In the genomic region with DNA sequence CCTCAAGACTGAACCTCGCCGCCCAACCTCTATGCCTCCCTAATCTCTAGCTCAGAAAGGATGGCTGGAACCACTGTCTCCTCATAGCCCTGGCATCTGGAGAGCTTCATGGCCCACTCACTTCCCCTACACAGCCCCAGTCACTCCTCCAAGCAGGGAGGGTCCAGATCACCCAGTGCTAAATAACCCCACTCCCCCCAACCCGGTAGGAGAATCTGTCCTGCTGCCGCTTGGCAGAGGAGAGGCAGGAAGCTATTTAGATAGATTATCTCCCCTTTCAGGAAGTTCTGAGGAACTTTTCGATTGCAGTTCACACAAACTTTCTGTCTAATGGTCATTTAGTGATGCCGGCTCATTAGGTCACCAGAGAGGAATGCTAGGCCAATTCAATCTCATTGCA, we compare ENCODE assay signal across 14 mouse cellular contexts.
A peak's percentile ranks its signal among the peaks of the same experiment; 100 is the strongest.
DNase-seq lines count a peak whose midpoint lies in the region; ATAC-seq and TF ChIP-seq lines count a peak whose summit lies in the region.
"Had no signal": no experiment of that assay in that cellular context is flagged by ENCODE, and none has a peak within 500 bp of the region (broad histone marks: within the 10 kb centered on the region; RNA-seq: fewer than 3 reads in every experiment).

No protein-coding gene starts in this region.

- TF ChIP-seq CTCF in intestine, postnatal 0 days (IDR thresholded peaks at IDR 0.05; ENCODE audit: low read depth), result no peak

- no peaks in the 10 kb centered on the region for H3K36me3 ChIP-seq in intestine, embryonic 16.5 days (ENCODE audit: control insufficient read depth, insufficient read depth, low read length)
- H3K36me3 ChIP-seq in intestine, postnatal 0 days (ENCODE audit: control insufficient read depth, insufficient read depth), result no peaks in the 10 kb centered on the region
- H3K36me3 ChIP-seq in midbrain, embryonic 11.5 days (ENCODE audit: control insufficient read depth, insufficient read depth, low read length), result no peaks in the 10 kb centered on the region
- H3K36me3 ChIP-seq in midbrain, embryonic 16.5 days (ENCODE audit: control insufficient read depth, insufficient read depth, low read length), result no peaks in the 10 kb centered on the region
- H3K36me3 ChIP-seq in heart, embryonic 13.5 days, result no peaks in the 10 kb centered on the region

- H3K9ac ChIP-seq in intestine, embryonic 16.5 days (ENCODE audit: low read depth, low read length), result no peak overlapping the region
- no peak overlapping the region for H3K9ac ChIP-seq in intestine, postnatal 0 days (ENCODE audit: low read depth, low read length)
- H3K9ac ChIP-seq in midbrain, embryonic 11.5 days (ENCODE audit: low read length), result no peak overlapping the region
- no peak overlapping the region for H3K9ac ChIP-seq in midbrain, embryonic 16.5 days (ENCODE audit: low read depth, low read length)
- H3K9ac ChIP-seq in heart, embryonic 13.5 days, result no peak overlapping the region

- H3K4me3 ChIP-seq in intestine, embryonic 16.5 days (ENCODE audit: low read length), result no peak overlapping the region
- no peak overlapping the region for H3K4me3 ChIP-seq in intestine, postnatal 0 days (ENCODE audit: low read depth, low read length)
- H3K4me3 ChIP-seq in midbrain, embryonic 11.5 days (ENCODE audit: low read depth, low read length), result no peak overlapping the region
- H3K4me3 ChIP-seq in midbrain, embryonic 16.5 days (ENCODE audit: low read depth, low read length), result no peak overlapping the region
- H3K4me3 ChIP-seq in heart, embryonic 13.5 days, result no peak overlapping the region
- H3K4me3 ChIP-seq: left cerebral cortex, adult 2 months had no signal

- no peak overlapping the region for H3K4me2 ChIP-seq in intestine, embryonic 16.5 days (ENCODE audit: low read depth, low read length)
- no peak overlapping the region for H3K4me2 ChIP-seq in intestine, postnatal 0 days (replicated peaks; ENCODE audit: low read depth)
- no peak overlapping the region for H3K4me2 ChIP-seq in midbrain, embryonic 11.5 days
- no peak overlapping the region for H3K4me2 ChIP-seq in midbrain, embryonic 16.5 days (ENCODE audit: low read length)
- peak overlapping the region; percentile 25 for H3K4me2 ChIP-seq in heart, embryonic 13.5 days

- WGBS in intestine, embryonic 16.5 days, result 25% methylated on average over 6 of the region's 6 CpGs
- whole genome bisulfite sequencing in intestine, postnatal 0 days, result 32% methylated on average over 6 of the region's 6 CpGs
- 66% methylated on average over 6 of the region's 6 CpGs for WGBS in midbrain, embryonic 11.5 days
- WGBS in midbrain, embryonic 16.5 days, result 63% methylated on average over 6 of the region's 6 CpGs
- 5% methylated on average over 6 of the region's 6 CpGs for WGBS in heart, embryonic 13.5 days

- H3K4me1 ChIP-seq in intestine, embryonic 16.5 days (ENCODE audit: control insufficient read depth, insufficient read depth, low read length), result peaks cover 13% of the 10 kb centered on the region
- H3K4me1 ChIP-seq in intestine, postnatal 0 days (replicated peaks; ENCODE audit: control insufficient read depth, insufficient read depth, low read length), result no peaks in the 10 kb centered on the region
- peaks cover 34% of the 10 kb centered on the region for H3K4me1 ChIP-seq in midbrain, embryonic 11.5 days (ENCODE audit: control insufficient read depth, insufficient read depth, low read length)
- H3K4me1 ChIP-seq in midbrain, embryonic 16.5 days (ENCODE audit: control insufficient read depth, insufficient read depth, low read length), result peaks cover 21% of the 10 kb centered on the region
- peaks cover 38% of the 10 kb centered on the region for H3K4me1 ChIP-seq in heart, embryonic 13.5 days

- 0 out of 2 replicates have a peak, but pooled peaks have one; percentile 41 for ATAC-seq in intestine, embryonic 16.5 days
- no peak for ATAC-seq in intestine, postnatal 0 days
- no peak for ATAC-seq in midbrain, embryonic 11.5 days (ENCODE audit: low FRiP score)
- no peak for ATAC-seq in midbrain, embryonic 16.5 days
- ATAC-seq in heart, embryonic 13.5 days (ENCODE audit: extremely low read depth, insufficient number of reproducible peaks, low FRiP score, low TSS enrichment), result no peak
- ATAC-seq: hindbrain, postnatal 0 days; Patski had no signal

- peak; percentile 83 for DNase-seq in midbrain, embryonic 11.5 days (ENCODE audit: low spot score, missing footprints)
- no peak for DNase-seq in spleen, postnatal 14 days (ENCODE audit: low spot score in 2 of 2)
- no peak for DNase-seq in testis, postnatal 14 days (ENCODE audit: low spot score)
- DNase-seq: cerebellum, adult 2 months; gastrocnemius, postnatal 36 days; liver had no signal

- no peak overlapping the region for H3K27ac ChIP-seq in intestine, embryonic 16.5 days (ENCODE audit: low read length)
- no peak overlapping the region for H3K27ac ChIP-seq in intestine, postnatal 0 days (ENCODE audit: low read depth, low read length)
- H3K27ac ChIP-seq in midbrain, embryonic 11.5 days (ENCODE audit: low read depth, low read length), result no peak overlapping the region
- H3K27ac ChIP-seq in midbrain, embryonic 16.5 days (ENCODE audit: low read length), result no peak overlapping the region
- peak overlapping the region; percentile 61 for H3K27ac ChIP-seq in heart, embryonic 13.5 days (replicated peaks)
- H3K27ac ChIP-seq: hindbrain, postnatal 0 days; left cerebral cortex, adult 2 months had no signal

- no peaks in the 10 kb centered on the region for H3K27me3 ChIP-seq in intestine, embryonic 16.5 days (replicated peaks; ENCODE audit: control insufficient read depth, insufficient read depth, low read length)
- H3K27me3 ChIP-seq in intestine, postnatal 0 days (replicated peaks; ENCODE audit: control insufficient read depth, insufficient read depth, low read length), result no peaks in the 10 kb centered on the region
- H3K27me3 ChIP-seq in midbrain, embryonic 11.5 days (ENCODE audit: control insufficient read depth, insufficient read depth, low read length), result no peaks in the 10 kb centered on the region; the same call in 1 of the 2 replicates
- H3K27me3 ChIP-seq in midbrain, embryonic 16.5 days (ENCODE audit: control insufficient read depth, insufficient read depth, low read depth, low read length), result no peaks in the 10 kb centered on the region
- H3K27me3 ChIP-seq in heart, embryonic 13.5 days (replicated peaks), result peaks cover 71% of the 10 kb centered on the region
- H3K27me3 ChIP-seq: CH12.LX, Patski had no signal

- H3K9me3 ChIP-seq in intestine, embryonic 16.5 days (ENCODE audit: control insufficient read depth, low read length), result no peaks in the 10 kb centered on the region
- H3K9me3 ChIP-seq in intestine, postnatal 0 days (ENCODE audit: control insufficient read depth), result no peaks in the 10 kb centered on the region
- no peaks in the 10 kb centered on the region for H3K9me3 ChIP-seq in midbrain, embryonic 11.5 days (ENCODE audit: control insufficient read depth, low read length)
- H3K9me3 ChIP-seq in midbrain, embryonic 16.5 days (replicated peaks; ENCODE audit: control insufficient read depth, low read length, poor library complexity, severe bottlenecking), result no peaks in the 10 kb centered on the region
- no peaks in the 10 kb centered on the region for H3K9me3 ChIP-seq in heart, embryonic 13.5 days
